Mouse (Mus musculus) C3H10T1/2 (cell line): ENCODE data around the gene Cav3. TPM values are rescaled to one million over a fixed set of nuclear protein-coding genes. Genes with fewer than 3 reads are reported as not detected.

Experiments
- polyA plus RNA-seq, 2 experiments: library from polyadenylated mRNA; unstranded; fragments of >200 nt; fragmentation: generic; extraction: Trizol; gene quantifications; one replicate each; pipeline ENCODE4 v1.2.1; 2012; ENCODE audit warnings: missing spikeins in 2 of 2

Cav3 gene
- not detected for polyA plus RNA-seq

DNA sequence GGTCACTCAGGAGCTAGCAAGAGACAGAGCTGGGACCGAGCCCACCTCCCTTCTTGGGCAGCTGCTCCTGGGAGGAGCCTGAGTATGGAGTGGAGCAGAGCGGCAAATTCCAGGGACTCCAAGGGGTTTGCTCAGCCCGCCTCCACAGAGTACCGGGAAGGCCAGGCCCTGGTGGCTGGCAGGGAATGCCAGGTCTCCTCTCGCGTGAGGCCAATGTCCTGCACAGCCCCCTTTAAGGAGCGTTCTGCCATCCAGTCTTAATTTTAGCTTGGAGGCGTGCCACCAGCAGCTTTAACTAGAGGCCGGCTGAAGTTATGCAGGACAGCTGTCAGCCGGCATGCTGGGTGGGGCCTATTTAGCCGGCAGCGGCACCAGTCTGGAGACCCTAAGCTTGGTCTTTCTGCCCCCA is at the start of gene Cav3:
Gene Cav3, plus strand, starts transcription at position 165 of the 409 bp plus-strand sequence.

GRCm38 (mm10) chr6:112489910-112490559 is 30.7 kb downstream of the Cav3 start, which contains the start of gene Oxtr:
Gene Oxtr, minus strand, starts transcription at chr6:112489943.

Other genes with a start within 250 kb of the Cav3 start
- 1 to 10 TPM in 1 of 2 experiments, under 1 TPM in 1; 0.54 to 8.2 TPM for gene Lmcd1, start 185.7 kb upstream of the Cav3 start, polyA plus RNA-seq
- gene Ssu2, start 71.5 kb upstream of the Cav3 start, polyA plus RNA-seq, result under 1 TPM in 1 of 2 experiments, not detected in 1; 0.04 TPM
- gene Oxtr, start 30.4 kb downstream of the Cav3 start, polyA plus RNA-seq, result not detected
- 1 to 10 TPM; 1.0 to 3.6 TPM for gene Rad18, start 237.2 kb downstream of the Cav3 start, polyA plus RNA-seq